Mouse (Mus musculus): ENCODE measurements around the gene 2810408A11Rik. TPM values are rescaled to one million over a fixed set of nuclear protein-coding genes. Genes with fewer than 3 reads are reported as not detected.
"Not testable (repeated sequence)": the region's sequence is repeated elsewhere in the genome, so short reads cannot be mapped to it uniquely, and the experiment has no call there.

The 2810408A11Rik gene
- polyA plus RNA-seq, 1 experiment from 2014 or later: 7.6 TPM

GRCm38 (mm10) chr11:69867335-69867734, 33.5 kb downstream of the 2810408A11Rik start:
- H3K4me3 ChIP-seq (replicated peaks; ENCODE audit: low read length): no peak overlapping the region
- H3K27ac ChIP-seq: no peak overlapping the region
- WGBS: 69% methylated on average over 9 of the region's 9 CpGs
- H3K4me2 ChIP-seq (replicated peaks): no peak overlapping the region
- H3K9ac ChIP-seq: no peak overlapping the region
- H3K9me3 ChIP-seq (ENCODE audit: control insufficient read depth, low read length): no peaks in the 10 kb centered on the region
- no peaks in the 10 kb centered on the region for H3K36me3 ChIP-seq (replicated peaks; ENCODE audit: control insufficient read depth, insufficient read depth)
- H3K27me3 ChIP-seq (ENCODE audit: control insufficient read depth, insufficient read depth, low read length): no peaks in the 10 kb centered on the region
- DNase-seq (ENCODE audit: low spot score) (no peak), ATAC-seq (ENCODE audit: low FRiP score) (no peak)
- H3K4me1 ChIP-seq (replicated peaks; ENCODE audit: control insufficient read depth, insufficient read depth, low read length): no peaks in the 10 kb centered on the region

DNA sequence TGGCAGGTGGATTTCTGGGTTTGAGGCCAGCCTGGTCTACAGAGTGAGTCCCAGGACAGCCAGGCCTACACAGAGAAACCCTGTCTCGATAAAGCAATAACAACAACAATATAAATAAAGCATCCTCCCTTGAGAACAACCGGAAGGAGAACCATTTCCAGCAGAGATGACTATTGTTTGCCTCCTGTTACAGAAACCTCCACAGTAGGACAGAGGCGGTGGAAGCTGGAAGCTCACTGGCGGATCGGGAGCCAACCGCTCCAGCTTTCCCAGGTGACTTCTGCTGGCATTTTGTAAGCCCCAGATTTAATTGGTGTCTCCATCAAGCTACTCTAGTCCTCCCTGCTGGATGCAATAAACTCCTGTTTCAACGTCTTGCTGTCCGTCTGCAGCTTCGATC, 35.2 kb downstream of the 2810408A11Rik start:
- Histone ChIP-seq H3K4me1 (replicated peaks; ENCODE audit: control insufficient read depth, insufficient read depth, low read length) (no peaks in the 10 kb centered on the region), H3K4me2 (replicated peaks) (no peak overlapping the region), H3K27ac (no peak overlapping the region), H3K9ac (no peak overlapping the region), H3K9me3 (ENCODE audit: control insufficient read depth, low read length) (no peaks in the 10 kb centered on the region), H3K36me3 (replicated peaks; ENCODE audit: control insufficient read depth, insufficient read depth) (no peaks in the 10 kb centered on the region), H3K27me3 (ENCODE audit: control insufficient read depth, insufficient read depth, low read length) (no peaks in the 10 kb centered on the region), H3K4me3 (replicated peaks; ENCODE audit: low read length) (no peak overlapping the region)
- DNase-seq (ENCODE audit: low spot score) (no peak), ATAC-seq (ENCODE audit: low FRiP score) (no peak)
- WGBS: 78% methylated on average over 9 of the region's 9 CpGs

- DNase-seq (ENCODE audit: low spot score) (no peak), ATAC-seq (ENCODE audit: low FRiP score) (no peak)
- H3K9me3 ChIP-seq (ENCODE audit: control insufficient read depth, low read length): no peaks in the 10 kb centered on the region
- H3K27ac ChIP-seq: no peak overlapping the region
- 0 out of 2 replicates have a peak, but pooled peaks cover 4% of the 10 kb centered on the region for H3K27me3 ChIP-seq (ENCODE audit: control insufficient read depth, insufficient read depth, low read length)
- 56% methylated on average over 8 of the region's 8 CpGs for WGBS
- H3K9ac ChIP-seq: no peak overlapping the region
- no peak overlapping the region for H3K4me2 ChIP-seq (replicated peaks)
- no peak overlapping the region for H3K4me3 ChIP-seq (replicated peaks; ENCODE audit: low read length)
- no peaks in the 10 kb centered on the region for H3K36me3 ChIP-seq (replicated peaks; ENCODE audit: control insufficient read depth, insufficient read depth)
- no peaks in the 10 kb centered on the region for H3K4me1 ChIP-seq (replicated peaks; ENCODE audit: control insufficient read depth, insufficient read depth, low read length)
Measured at GRCm38 (mm10) chr11:69864138-69864860, 36.5 kb downstream of the 2810408A11Rik start.

DNA sequence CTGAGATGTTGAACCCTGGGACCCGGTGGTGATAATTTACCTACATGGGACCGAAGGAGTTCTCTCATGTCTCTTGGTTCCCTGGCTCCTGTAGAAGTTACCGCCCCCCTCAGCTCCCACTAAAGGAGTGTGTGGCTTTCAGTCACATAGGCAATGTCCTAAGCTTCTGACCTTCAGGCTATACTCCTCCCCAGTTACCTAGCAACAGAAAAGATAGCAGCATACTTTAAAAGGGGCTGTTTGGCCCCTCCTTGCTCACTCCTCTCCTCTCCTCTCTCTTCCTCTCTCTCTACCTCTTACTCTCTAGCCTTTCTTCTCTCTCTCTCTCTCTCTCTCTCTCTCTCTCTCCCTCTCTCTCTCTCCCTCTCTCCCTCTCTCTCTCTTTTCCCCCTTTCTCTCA, 37.1 kb downstream of the 2810408A11Rik start:
- H3K4me3 ChIP-seq (replicated peaks; ENCODE audit: low read length); H3K27ac ChIP-seq; H3K36me3 ChIP-seq (replicated peaks; ENCODE audit: control insufficient read depth, insufficient read depth); H3K4me2 ChIP-seq (replicated peaks); ATAC-seq (ENCODE audit: low FRiP score); H3K4me1 ChIP-seq (replicated peaks; ENCODE audit: control insufficient read depth, insufficient read depth, low read length); DNase-seq (ENCODE audit: low spot score); H3K9ac ChIP-seq; H3K9me3 ChIP-seq (ENCODE audit: control insufficient read depth, low read length): not testable (repeated sequence)
- peaks cover 10% of the 10 kb centered on the region; the same call in 1 of the 2 replicates for H3K27me3 ChIP-seq (ENCODE audit: control insufficient read depth, insufficient read depth, low read length)
- WGBS: 77% methylated on average over 3 of the region's 3 CpGs

DNA sequence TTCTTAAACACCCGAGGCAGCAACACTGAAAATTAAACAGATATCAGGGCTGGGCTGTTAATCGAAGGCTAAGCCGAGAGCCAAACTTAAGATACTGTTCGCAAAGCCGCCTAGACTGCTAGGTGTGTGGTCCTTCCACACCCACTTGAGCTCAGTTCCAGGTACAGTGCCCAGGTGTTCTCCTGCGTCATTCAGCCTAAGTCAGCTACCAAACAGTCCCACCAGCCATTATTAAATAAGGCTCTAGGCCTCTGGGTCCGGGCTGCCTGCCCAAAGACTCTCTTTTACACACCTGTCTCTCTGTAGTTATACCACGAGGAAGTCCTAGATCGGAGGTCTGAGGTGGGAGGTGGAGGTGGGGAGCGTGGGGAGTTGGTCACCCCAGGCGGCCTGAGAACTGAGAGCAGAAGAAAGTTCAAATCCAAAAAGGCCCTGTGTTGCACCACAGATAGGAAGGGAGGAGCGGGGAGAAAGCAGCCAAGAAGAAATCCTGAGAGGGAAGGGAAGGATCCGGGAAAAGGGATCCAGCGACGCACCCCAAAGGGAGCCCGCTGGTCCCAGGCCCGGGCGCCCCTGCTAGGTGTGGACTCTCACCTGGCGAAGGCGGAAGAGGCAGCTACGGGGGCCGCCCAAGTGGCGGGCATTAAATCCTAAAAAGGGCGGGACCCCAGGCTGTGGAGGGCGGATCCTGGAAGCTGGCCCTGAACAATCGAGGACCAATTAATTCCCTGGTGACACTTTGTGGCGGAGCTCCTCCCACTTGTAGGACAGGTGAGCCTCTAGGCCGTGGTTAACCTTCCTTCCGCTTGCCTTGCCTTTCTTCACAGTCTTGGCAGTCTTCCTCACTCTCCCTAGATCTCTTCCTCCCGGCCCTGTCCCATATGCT, 42.4 kb downstream of the 2810408A11Rik start, which contains the start of gene Tnk1:
Gene Tnk1, minus strand, starts transcription at position 618 of the 886 bp plus-strand sequence.
- H3K36me3 ChIP-seq (replicated peaks; ENCODE audit: control insufficient read depth, insufficient read depth): no peaks in the 10 kb centered on the region
- no peaks in the 10 kb centered on the region for H3K9me3 ChIP-seq (ENCODE audit: control insufficient read depth, low read length)
- DNase-seq (ENCODE audit: low spot score): no peak
- H3K27me3 ChIP-seq (ENCODE audit: control insufficient read depth, insufficient read depth, low read length): peaks cover 23% of the 10 kb centered on the region
- H3K4me2 ChIP-seq (replicated peaks): no peak within 1 kb of the TSS
- no peak for ATAC-seq (ENCODE audit: low FRiP score)
- H3K9ac ChIP-seq: no peak within 1 kb of the TSS
- H3K4me3 ChIP-seq (replicated peaks; ENCODE audit: low read length): no peak within 1 kb of the TSS
- no peaks in the 10 kb centered on the region for H3K4me1 ChIP-seq (replicated peaks; ENCODE audit: control insufficient read depth, insufficient read depth, low read length)
- H3K27ac ChIP-seq: no peak within 1 kb of the TSS
- WGBS: 22% methylated on average over 30 of the region's 30 CpGs

GRCm38 (mm10) chr11:69855347-69855746, 45.4 kb downstream of the 2810408A11Rik start:
- Histone ChIP-seq H3K4me2 (replicated peaks) (no peak overlapping the region), H3K4me3 (replicated peaks; ENCODE audit: low read length) (no peak overlapping the region), H3K9me3 (ENCODE audit: control insufficient read depth, low read length) (no peaks in the 10 kb centered on the region), H3K27ac (no peak overlapping the region), H3K36me3 (replicated peaks; ENCODE audit: control insufficient read depth, insufficient read depth) (peaks cover 14% of the 10 kb centered on the region), H3K9ac (no peak overlapping the region), H3K27me3 (ENCODE audit: control insufficient read depth, insufficient read depth, low read length) (peaks cover 23% of the 10 kb centered on the region), H3K4me1 (replicated peaks; ENCODE audit: control insufficient read depth, insufficient read depth, low read length) (no peaks in the 10 kb centered on the region)
- DNase-seq (ENCODE audit: low spot score) (no peak), ATAC-seq (ENCODE audit: low FRiP score) (no peak)
- 16% methylated on average over 16 of the region's 16 CpGs for WGBS

DNA sequence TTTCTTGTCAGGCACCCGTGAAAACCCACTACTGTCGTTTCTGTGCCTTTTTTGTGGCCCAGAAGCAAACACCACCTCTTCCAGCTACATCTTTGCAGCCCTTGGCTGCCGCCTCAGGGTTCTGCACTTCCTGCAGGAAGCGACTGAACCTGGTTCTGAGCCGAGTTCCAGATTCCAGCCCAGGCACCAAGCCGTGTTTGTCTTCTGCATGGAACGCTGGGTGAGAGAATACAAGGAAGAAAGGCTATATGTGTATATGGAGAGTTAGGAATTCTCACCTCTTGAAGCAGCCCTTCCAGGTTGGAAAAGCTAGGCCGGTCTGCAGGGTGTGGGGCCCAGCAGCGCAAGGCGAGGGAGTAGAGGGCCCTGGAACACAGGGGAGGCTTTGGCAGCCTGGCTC, 46.1 kb downstream of the 2810408A11Rik start:
- ATAC-seq (ENCODE audit: low FRiP score): no peak
- peaks cover 20% of the 10 kb centered on the region for H3K36me3 ChIP-seq (replicated peaks; ENCODE audit: control insufficient read depth, insufficient read depth)
- no peak overlapping the region for H3K27ac ChIP-seq
- H3K9ac ChIP-seq: no peak overlapping the region
- no peak for DNase-seq (ENCODE audit: low spot score)
- H3K4me3 ChIP-seq (replicated peaks; ENCODE audit: low read length): no peak overlapping the region
- no peak overlapping the region for H3K4me2 ChIP-seq (replicated peaks)
- no peaks in the 10 kb centered on the region for H3K4me1 ChIP-seq (replicated peaks; ENCODE audit: control insufficient read depth, insufficient read depth, low read length)
- WGBS: 88% methylated on average over 10 of the region's 10 CpGs
- no peaks in the 10 kb centered on the region for H3K9me3 ChIP-seq (ENCODE audit: control insufficient read depth, low read length)
- H3K27me3 ChIP-seq (ENCODE audit: control insufficient read depth, insufficient read depth, low read length): peaks cover 20% of the 10 kb centered on the region

DNA sequence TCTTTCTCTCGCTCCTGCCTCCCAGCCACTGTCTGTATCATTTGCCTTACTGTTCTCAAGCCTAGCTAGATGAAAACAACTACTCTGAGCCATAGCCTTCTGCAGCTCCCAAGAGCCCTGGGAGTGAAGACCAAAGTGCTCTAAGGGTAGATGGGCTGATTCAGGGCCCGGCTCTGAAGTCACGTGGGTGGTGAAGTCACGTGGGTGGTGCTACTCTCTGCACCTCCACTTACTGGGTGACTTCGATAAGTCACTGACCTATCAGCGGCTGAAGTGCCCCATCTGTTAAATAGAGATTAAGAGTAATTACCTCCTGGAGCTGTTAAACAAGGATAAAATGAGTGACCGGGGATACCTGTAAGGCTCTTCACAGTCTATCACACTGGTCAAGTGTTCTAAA, 46.8 kb downstream of the 2810408A11Rik start:
- 74% methylated on average over 7 of the region's 7 CpGs for WGBS
- Histone ChIP-seq H3K4me3 (replicated peaks; ENCODE audit: low read length) (no peak overlapping the region), H3K36me3 (replicated peaks; ENCODE audit: control insufficient read depth, insufficient read depth) (peaks cover 27% of the 10 kb centered on the region), H3K9me3 (ENCODE audit: control insufficient read depth, low read length) (no peaks in the 10 kb centered on the region), H3K4me1 (replicated peaks; ENCODE audit: control insufficient read depth, insufficient read depth, low read length) (no peaks in the 10 kb centered on the region), H3K9ac (no peak overlapping the region), H3K27me3 (ENCODE audit: control insufficient read depth, insufficient read depth, low read length) (peaks cover 16% of the 10 kb centered on the region), H3K4me2 (replicated peaks) (no peak overlapping the region), H3K27ac (no peak overlapping the region)
- ATAC-seq (ENCODE audit: low FRiP score) (no peak), DNase-seq (ENCODE audit: low spot score) (no peak)

DNA sequence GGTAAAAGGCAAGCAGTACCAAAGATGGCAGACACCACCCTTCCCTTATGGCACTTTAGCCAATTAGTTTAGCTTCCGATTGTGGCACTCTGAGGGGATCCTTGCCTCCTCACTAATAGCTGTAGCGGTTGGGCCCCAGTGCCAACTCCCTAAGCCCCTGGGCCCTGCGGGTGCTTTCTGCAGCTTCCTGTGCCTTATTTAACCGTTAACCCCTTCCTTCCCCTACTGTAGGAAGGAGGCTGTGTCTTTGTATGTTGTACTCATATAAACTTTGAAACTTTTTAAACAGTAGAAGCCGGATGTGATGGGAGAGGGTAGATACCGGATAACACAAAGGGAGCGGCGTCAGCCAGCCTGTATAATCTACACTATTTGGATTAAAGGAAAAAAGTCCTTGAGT, 50.0 kb downstream of the 2810408A11Rik start:
- no peak overlapping the region for H3K4me2 ChIP-seq (replicated peaks)
- H3K9ac ChIP-seq: no peak overlapping the region
- H3K27me3 ChIP-seq (ENCODE audit: control insufficient read depth, insufficient read depth, low read length): no peaks in the 10 kb centered on the region
- DNase-seq (ENCODE audit: low spot score): no peak
- H3K36me3 ChIP-seq (replicated peaks; ENCODE audit: control insufficient read depth, insufficient read depth): peaks cover 40% of the 10 kb centered on the region
- H3K9me3 ChIP-seq (ENCODE audit: control insufficient read depth, low read length): no peaks in the 10 kb centered on the region
- H3K4me3 ChIP-seq (replicated peaks; ENCODE audit: low read length): no peak overlapping the region
- no peak overlapping the region for H3K27ac ChIP-seq
- H3K4me1 ChIP-seq (replicated peaks; ENCODE audit: control insufficient read depth, insufficient read depth, low read length): peaks cover 18% of the 10 kb centered on the region
- no peak for ATAC-seq (ENCODE audit: low FRiP score)
- WGBS: 73% methylated on average over 8 of the region's 8 CpGs

All from hindbrain, embryonic 14.5 days (tissue).